Mouse (Mus musculus) myocyte (in vitro differentiated cells): ENCODE measurements around the gene Insig1. TPM values are rescaled to one million over a fixed set of nuclear protein-coding genes. Genes with fewer than 3 reads are reported as not detected.

Experiments
- H3K27me3 ChIP-seq: one replicate; pipeline ENCODE4 v1.6.1; 2011; ENCODE audit not compliant: control insufficient read depth, insufficient read depth, insufficient read length
- H3K36me3 ChIP-seq: one replicate; pipeline ENCODE4 v1.6.1; 2011; ENCODE audit not compliant: control insufficient read depth, insufficient read depth
- H3K4me2 ChIP-seq: one replicate; pipeline ENCODE4 v1.6.1; 2011; ENCODE audit warnings: low read depth, control low read depth
- H3K4me3 ChIP-seq: one replicate; pipeline ENCODE4 v1.5.1; 2011; ENCODE audit warnings: mild to moderate bottlenecking, control low read depth, moderate library complexity
- H3K79me2 ChIP-seq: one replicate; pipeline ENCODE4 v1.6.1; 2011; ENCODE audit not compliant: control insufficient read depth, insufficient read depth
- H3ac ChIP-seq: one replicate; pipeline ENCODE4 v1.6.1; 2011; ENCODE audit not compliant: control insufficient read depth, insufficient read length
- CEBPB ChIP-seq: IDR thresholded peaks from 2 replicates; pipeline ENCODE4 v1.6.1; 2011; ENCODE audit warnings: mild to moderate bottlenecking, moderate library complexity; ENCODE audit not compliant: poor library complexity, insufficient read depth, severe bottlenecking
- E2F4 ChIP-seq: IDR thresholded peaks from one replicate; pipeline ENCODE4 v1.6.1; 2011; ENCODE audit warnings: mild to moderate bottlenecking, control low read depth, moderate library complexity; ENCODE audit not compliant: insufficient read depth
- MAX ChIP-seq: IDR thresholded peaks from one replicate; pipeline ENCODE4 v1.6.1; 2011; ENCODE audit warnings: low read depth, mild to moderate bottlenecking, control low read depth
- MYOD1 ChIP-seq, 3 experiments: IDR thresholded peaks; one replicate each; pipeline ENCODE4 v1.6.1; 2011; ENCODE audit warnings: control low read depth in 2 of 3, low read depth in 2 of 3, mild to moderate bottlenecking in 2 of 3, moderate library complexity in 1 of 3; ENCODE audit not compliant: insufficient read length in 2 of 3, control insufficient read depth in 1 of 3
- MYOG ChIP-seq, 3 experiments: IDR thresholded peaks; one replicate each; pipeline ENCODE4 v1.6.1; 2011; ENCODE audit warnings: control low read depth in 2 of 3, low read depth in 2 of 3, mild to moderate bottlenecking in 2 of 3; ENCODE audit not compliant: insufficient read length in 2 of 3, control insufficient read depth in 1 of 3, insufficient read depth in 1 of 3
- POLR2A ChIP-seq: IDR thresholded peaks from one replicate; pipeline ENCODE4 v1.6.1; 2011; ENCODE audit warnings: low read depth, mild to moderate bottlenecking, control low read depth, moderate library complexity; ENCODE audit not compliant: insufficient read length
- POLR2AphosphoS2 ChIP-seq: IDR thresholded peaks from one replicate; pipeline ENCODE4 v1.6.1; 2011; ENCODE audit warnings: low read depth, control low read depth; ENCODE audit not compliant: insufficient read length
- REST ChIP-seq: IDR thresholded peaks from one replicate; pipeline ENCODE4 v1.6.1; 2011; ENCODE audit warnings: mild to moderate bottlenecking, control low read depth, moderate library complexity; ENCODE audit not compliant: insufficient read depth, insufficient read length
- SRF ChIP-seq: IDR thresholded peaks from one replicate; pipeline ENCODE4 v1.6.1; 2011; ENCODE audit warnings: low read depth; ENCODE audit not compliant: control insufficient read depth, insufficient read length
- TCF12 ChIP-seq: IDR thresholded peaks from one replicate; pipeline ENCODE4 v1.6.1; 2011; ENCODE audit warnings: mild to moderate bottlenecking, control low read depth; ENCODE audit not compliant: poor library complexity, insufficient read depth, severe bottlenecking
- TCF3 ChIP-seq: IDR thresholded peaks from one replicate; pipeline ENCODE4 v1.6.1; 2011; ENCODE audit warnings: low read depth, control low read depth; ENCODE audit not compliant: insufficient read length
- USF1 ChIP-seq: IDR thresholded peaks from one replicate; pipeline ENCODE4 v1.6.1; 2011; ENCODE audit warnings: low read depth, mild to moderate bottlenecking, control low read depth, moderate library complexity
- polyA plus RNA-seq: library from polyadenylated mRNA; unstranded; fragments of >200 nt; fragmentation: generic; extraction: Trizol; gene quantifications from one replicate; pipeline ENCODE4 v1.2.1, GENCODE M21; 2012; ENCODE audit warnings: missing spikeins

Insig1 gene
- polyA plus RNA-seq, result 67.4 TPM

GRCm38 (mm10) chr5:28070828-28071455 is at the start of gene Insig1:
Gene Insig1, plus strand, starts transcription at chr5:28071363.
- Histone ChIP-seq H3ac (peak within 1 kb of the TSS; percentile 16), H3K27me3 (no peaks in the 10 kb centered on the region), H3K36me3 (peaks cover 29% of the 10 kb centered on the region), H3K4me2 (peak within 1 kb of the TSS; percentile 86), H3K79me2 (peaks cover 23% of the 10 kb centered on the region), H3K4me3 (peak within 1 kb of the TSS; percentile 88)
- TF ChIP-seq POLR2AphosphoS2 (peak; percentile 96), TCF3 (peak; percentile 11), MYOG (IDR thresholded peaks at IDR 0.05; ENCODE audit: control insufficient read depth in 1 of 3, insufficient read depth in 1 of 3, insufficient read length in 2 of 3, low read depth in 2 of 3) (peak in 1 of 3 experiments; percentile 11), REST (no peak), MAX (no peak), CEBPB (no peak), E2F4 (peak; percentile 54), POLR2A (peak; percentile 88), MYOD1 (IDR thresholded peaks at IDR 0.05; ENCODE audit: control insufficient read depth in 1 of 3, insufficient read length in 2 of 3, low read depth in 2 of 3) (peak in 1 of 3 experiments; percentile 17), SRF (peak; percentile 47), USF1 (peak; percentile 83)

GRCm38 (mm10) chr5:28023452-28023851 is 47.7 kb upstream of the Insig1 start:
- Histone ChIP-seq H3K4me3 (no peak overlapping the region), H3K4me2 (no peak overlapping the region), H3K27me3 (no peaks in the 10 kb centered on the region), H3K36me3 (no peaks in the 10 kb centered on the region), H3K79me2 (no peaks in the 10 kb centered on the region), H3ac (no peak overlapping the region)
- no peak for TF ChIP-seq E2F4
- no peak for TF ChIP-seq MYOG (IDR thresholded peaks at IDR 0.05; ENCODE audit: control insufficient read depth in 1 of 3, insufficient read depth in 1 of 3, insufficient read length in 2 of 3, low read depth in 2 of 3)
- TF ChIP-seq POLR2A, result no peak
- TF ChIP-seq REST, result no peak
- no peak for TF ChIP-seq MYOD1 (IDR thresholded peaks at IDR 0.05; ENCODE audit: control insufficient read depth in 1 of 3, insufficient read length in 2 of 3, low read depth in 2 of 3)
- TF ChIP-seq USF1, result no peak
- TF ChIP-seq TCF12, result no peak
- no peak for TF ChIP-seq SRF
- no peak for TF ChIP-seq TCF3
- no peak for TF ChIP-seq POLR2AphosphoS2
- no peak for TF ChIP-seq CEBPB
- no peak for TF ChIP-seq MAX

- H3ac ChIP-seq, result no peak overlapping the region
- no peaks in the 10 kb centered on the region for H3K79me2 ChIP-seq
- H3K36me3 ChIP-seq, result no peaks in the 10 kb centered on the region
- no peak for TF ChIP-seq POLR2A
- TF ChIP-seq E2F4, result no peak
- no peak overlapping the region for H3K4me2 ChIP-seq
- H3K27me3 ChIP-seq, result no peaks in the 10 kb centered on the region
- H3K4me3 ChIP-seq, result no peak overlapping the region
Observed at GRCm38 (mm10) chr5:28031577-28032236, 39.5 kb upstream of the Insig1 start.

- Histone ChIP-seq H3K4me3 (no peak overlapping the region), H3ac (no peak overlapping the region), H3K36me3 (no peaks in the 10 kb centered on the region), H3K27me3 (no peaks in the 10 kb centered on the region), H3K4me2 (no peak overlapping the region), H3K79me2 (no peaks in the 10 kb centered on the region)
- no peak for TF ChIP-seq SRF
- no peak for TF ChIP-seq POLR2AphosphoS2
- TF ChIP-seq TCF12, result no peak
- TF ChIP-seq E2F4, result no peak
- TF ChIP-seq MYOD1 (IDR thresholded peaks at IDR 0.05; ENCODE audit: control insufficient read depth in 1 of 3, insufficient read length in 2 of 3, low read depth in 2 of 3), result no peak
- TF ChIP-seq CEBPB, result no peak
- TF ChIP-seq MYOG (IDR thresholded peaks at IDR 0.05; ENCODE audit: control insufficient read depth in 1 of 3, insufficient read depth in 1 of 3, insufficient read length in 2 of 3, low read depth in 2 of 3), result no peak
- no peak for TF ChIP-seq REST
- TF ChIP-seq TCF3, result no peak
- TF ChIP-seq USF1, result no peak
- TF ChIP-seq MAX, result no peak
- TF ChIP-seq POLR2A, result no peak
Observed at GRCm38 (mm10) chr5:28032866-28033265, 38.3 kb upstream of the Insig1 start.

GRCm38 (mm10) chr5:28033281-28033680 is 37.9 kb upstream of the Insig1 start:
- Histone ChIP-seq H3K36me3 (no peaks in the 10 kb centered on the region), H3ac (no peak overlapping the region), H3K4me2 (no peak overlapping the region), H3K79me2 (no peaks in the 10 kb centered on the region), H3K4me3 (no peak overlapping the region), H3K27me3 (no peaks in the 10 kb centered on the region)
- TF ChIP-seq MYOG (IDR thresholded peaks at IDR 0.05; ENCODE audit: control insufficient read depth in 1 of 3, insufficient read depth in 1 of 3, insufficient read length in 2 of 3, low read depth in 2 of 3) (no peak), E2F4 (no peak)
